Mouse (Mus musculus): ENCODE measurements around the gene Gm20388. TPM values are rescaled to one million over a fixed set of nuclear protein-coding genes. Genes with fewer than 3 reads are reported as not detected.

The Gm20388 gene
- total RNA-seq, 2 experiments from 2014 or later = 18.5 to 23.8 TPM

GRCm38 (mm10) chr8:122761109-122761508, 2850.5 kb downstream of the Gm20388 start:
- no peak for ATAC-seq (replicated peaks; ENCODE audit: poor library complexity, severe bottlenecking)

- peak; percentile 71 for ATAC-seq (replicated peaks; ENCODE audit: poor library complexity, severe bottlenecking)
Observed at GRCm38 (mm10) chr8:122762731-122763266, 2852.2 kb downstream of the Gm20388 start.

DNA sequence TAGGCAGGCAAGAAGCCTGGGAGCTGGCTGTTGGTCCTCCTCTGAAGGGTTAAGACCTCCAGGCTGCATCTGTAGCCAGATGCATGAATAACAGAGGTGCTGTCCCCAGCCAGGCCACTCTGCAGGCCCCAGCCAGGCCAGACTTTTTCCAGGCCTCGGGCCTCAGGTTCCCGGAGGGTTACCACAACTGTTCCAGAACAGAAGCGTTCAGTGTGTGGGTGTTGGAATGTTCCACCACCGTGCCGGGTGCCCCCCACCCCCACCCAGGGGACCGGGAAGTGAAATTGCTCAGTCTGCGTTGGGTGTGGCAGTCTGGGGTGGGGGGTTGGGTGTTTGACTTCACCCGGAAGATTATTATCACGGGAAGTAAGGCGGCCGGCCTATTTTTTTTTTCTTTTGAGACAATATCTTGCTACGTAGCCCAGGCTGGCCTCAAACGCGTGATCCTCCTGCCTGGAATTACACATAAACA, 2852.7 kb downstream of the Gm20388 start:
- peak; percentile 18; the same call in 1 of the 2 replicates for ATAC-seq (replicated peaks; ENCODE audit: poor library complexity, severe bottlenecking)

DNA sequence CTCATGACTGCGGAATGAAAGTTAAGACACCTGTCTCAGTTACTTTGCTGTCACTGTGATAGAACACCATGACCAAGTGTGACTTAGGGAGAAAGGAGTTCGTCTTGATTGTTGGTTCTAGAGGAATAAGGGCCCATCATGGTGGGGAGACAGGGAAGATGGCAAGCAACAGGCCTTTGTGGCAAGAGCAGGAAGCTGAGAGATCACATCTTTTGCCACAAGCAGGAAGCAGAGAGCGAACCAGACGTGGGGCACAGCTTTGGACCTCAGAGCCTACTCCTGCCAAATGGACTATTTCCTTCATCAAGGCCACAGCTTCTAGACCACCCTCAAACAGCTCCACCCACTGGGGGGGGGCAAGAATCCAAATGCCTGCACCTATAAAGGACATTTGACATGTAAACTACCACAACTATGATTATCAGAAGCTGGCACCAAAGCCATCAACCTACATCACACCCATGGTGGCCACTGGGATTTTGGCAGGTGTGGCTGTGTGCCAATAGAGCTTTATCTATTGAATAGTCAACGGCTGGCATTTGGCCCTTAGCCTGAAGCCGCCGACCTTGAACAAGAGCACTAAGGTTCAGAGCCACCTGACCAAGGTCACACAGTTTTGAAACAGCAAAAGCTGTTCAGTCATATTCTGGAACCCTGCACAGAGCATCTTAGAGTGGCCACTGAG, 2854.3 kb downstream of the Gm20388 start:
- ATAC-seq (replicated peaks; ENCODE audit: poor library complexity, severe bottlenecking) = 0 out of 2 replicates have a peak, but pooled peaks have one; percentile 14

GRCm38 (mm10) chr8:122766189-122766588, 2855.5 kb downstream of the Gm20388 start:
- ATAC-seq (replicated peaks; ENCODE audit: poor library complexity, severe bottlenecking) = no peak

DNA sequence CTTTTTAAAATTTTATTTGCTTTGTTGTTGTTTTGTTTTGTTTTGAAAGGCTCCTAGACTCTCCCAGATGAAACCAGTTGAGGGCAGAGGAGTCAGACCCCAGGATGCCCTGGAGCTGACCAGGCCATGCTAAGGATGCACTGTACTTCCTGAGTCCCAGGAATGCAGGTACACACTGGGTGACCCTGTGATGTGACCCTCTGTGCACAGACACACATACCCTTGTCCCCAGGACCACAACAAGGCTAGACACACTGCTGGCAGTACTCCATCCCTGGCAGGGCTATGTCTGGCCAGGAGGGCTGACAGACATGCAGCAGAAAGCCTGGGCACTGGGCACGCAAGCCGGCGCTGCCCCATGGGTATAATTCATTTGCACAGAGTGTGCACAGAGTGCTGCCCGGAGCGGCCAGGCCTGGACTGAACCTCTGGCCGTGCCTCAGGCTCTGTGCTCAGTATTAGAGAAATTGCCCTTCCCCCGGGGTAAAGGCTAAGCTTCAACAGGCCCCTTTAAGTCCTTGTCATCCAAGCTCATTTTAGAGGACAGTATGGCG, 2856.1 kb downstream of the Gm20388 start:
- ATAC-seq (replicated peaks; ENCODE audit: poor library complexity, severe bottlenecking) = no peak

GRCm38 (mm10) chr8:122767229-122767628, 2856.6 kb downstream of the Gm20388 start:
- peak; percentile 30; the same call in 1 of the 2 replicates for ATAC-seq (replicated peaks; ENCODE audit: poor library complexity, severe bottlenecking)

GRCm38 (mm10) chr8:122769251-122770058, 2858.8 kb downstream of the Gm20388 start:
- no peak for ATAC-seq (replicated peaks; ENCODE audit: poor library complexity, severe bottlenecking)

GRCm38 (mm10) chr8:122772431-122773060, 2861.9 kb downstream of the Gm20388 start:
- no peak for ATAC-seq (replicated peaks; ENCODE audit: poor library complexity, severe bottlenecking)

- peak; percentile 80 for ATAC-seq (replicated peaks; ENCODE audit: poor library complexity, severe bottlenecking)
Observed at GRCm38 (mm10) chr8:122775285-122776155, 2864.9 kb downstream of the Gm20388 start, which contains the start of gene Acsf3. TSS of gene Acsf3 (plus strand) at chr8:122775486.

GRCm38 (mm10) chr8:122777701-122778100, 2867.1 kb downstream of the Gm20388 start:
- ATAC-seq (replicated peaks; ENCODE audit: poor library complexity, severe bottlenecking) = no peak

DNA sequence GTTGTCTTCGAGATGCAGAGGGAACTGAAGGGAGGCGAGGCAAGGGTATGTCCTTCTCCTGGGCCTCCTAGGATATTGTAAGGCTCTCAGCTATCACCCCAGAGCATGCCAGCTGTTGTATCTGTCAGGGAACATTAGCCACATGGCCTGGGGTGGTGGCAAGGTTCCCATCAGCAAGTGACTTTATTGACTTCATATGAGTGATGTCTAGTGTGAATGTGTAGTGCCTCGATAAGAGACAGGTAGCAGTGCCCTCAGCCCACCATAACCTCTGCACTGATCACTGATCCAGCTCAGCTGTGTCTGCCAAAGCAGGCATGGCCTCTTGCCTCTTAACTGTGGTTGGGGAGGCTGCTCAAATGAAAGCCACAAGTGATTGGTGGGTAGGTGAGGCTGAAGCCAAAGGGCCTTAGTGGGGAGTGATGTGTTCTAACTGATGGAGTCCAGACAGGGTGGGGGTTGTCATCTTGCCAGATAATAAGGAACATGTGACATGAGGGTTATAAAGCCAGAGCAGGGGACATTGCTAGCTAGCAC, 2868.1 kb downstream of the Gm20388 start:
- ATAC-seq (replicated peaks; ENCODE audit: poor library complexity, severe bottlenecking) = no peak

DNA sequence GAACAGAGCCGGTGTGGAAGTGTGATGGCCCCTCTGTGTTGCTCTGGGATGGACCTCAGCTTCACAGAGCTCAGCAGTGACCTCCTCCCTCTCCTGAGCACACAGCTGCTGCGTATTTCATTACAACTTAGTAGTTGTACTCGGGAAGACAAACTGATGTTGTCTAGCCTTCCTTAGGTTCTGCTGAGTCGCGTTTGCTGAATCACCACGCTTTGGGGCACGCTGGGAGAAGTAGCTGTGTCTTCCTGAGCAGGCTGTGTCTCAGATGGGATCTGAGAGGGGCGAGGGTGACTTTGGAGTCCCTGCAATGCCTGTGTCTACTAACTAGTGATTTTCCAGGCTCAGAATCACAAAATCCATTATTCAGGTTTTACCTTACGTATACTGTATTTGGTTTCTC, 2868.6 kb downstream of the Gm20388 start:
- ATAC-seq (replicated peaks; ENCODE audit: poor library complexity, severe bottlenecking) = no peak

DNA sequence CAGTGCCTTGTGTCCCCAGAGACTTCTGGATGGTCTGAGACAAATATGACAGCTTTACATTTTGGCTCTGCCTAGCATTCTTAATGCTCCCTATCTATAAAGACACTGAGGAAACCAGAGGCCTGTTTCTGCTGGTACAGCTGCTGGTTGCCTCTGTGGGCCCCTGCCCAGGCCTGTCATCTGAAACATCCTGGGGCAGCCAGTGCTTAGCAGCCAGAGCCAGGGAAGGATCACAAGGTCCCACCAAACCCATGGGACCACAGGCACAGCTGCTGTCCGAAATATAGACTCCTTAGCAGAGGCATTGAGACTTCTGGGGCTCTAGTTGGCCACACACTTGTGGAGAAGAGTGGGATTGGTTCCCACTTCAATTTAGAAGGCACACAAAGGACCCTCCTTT, 2874.1 kb downstream of the Gm20388 start:
- ATAC-seq (replicated peaks; ENCODE audit: poor library complexity, severe bottlenecking) = no peak

GRCm38 (mm10) chr8:122789796-122790195, 2879.2 kb downstream of the Gm20388 start:
- ATAC-seq (replicated peaks; ENCODE audit: poor library complexity, severe bottlenecking) = no peak

DNA sequence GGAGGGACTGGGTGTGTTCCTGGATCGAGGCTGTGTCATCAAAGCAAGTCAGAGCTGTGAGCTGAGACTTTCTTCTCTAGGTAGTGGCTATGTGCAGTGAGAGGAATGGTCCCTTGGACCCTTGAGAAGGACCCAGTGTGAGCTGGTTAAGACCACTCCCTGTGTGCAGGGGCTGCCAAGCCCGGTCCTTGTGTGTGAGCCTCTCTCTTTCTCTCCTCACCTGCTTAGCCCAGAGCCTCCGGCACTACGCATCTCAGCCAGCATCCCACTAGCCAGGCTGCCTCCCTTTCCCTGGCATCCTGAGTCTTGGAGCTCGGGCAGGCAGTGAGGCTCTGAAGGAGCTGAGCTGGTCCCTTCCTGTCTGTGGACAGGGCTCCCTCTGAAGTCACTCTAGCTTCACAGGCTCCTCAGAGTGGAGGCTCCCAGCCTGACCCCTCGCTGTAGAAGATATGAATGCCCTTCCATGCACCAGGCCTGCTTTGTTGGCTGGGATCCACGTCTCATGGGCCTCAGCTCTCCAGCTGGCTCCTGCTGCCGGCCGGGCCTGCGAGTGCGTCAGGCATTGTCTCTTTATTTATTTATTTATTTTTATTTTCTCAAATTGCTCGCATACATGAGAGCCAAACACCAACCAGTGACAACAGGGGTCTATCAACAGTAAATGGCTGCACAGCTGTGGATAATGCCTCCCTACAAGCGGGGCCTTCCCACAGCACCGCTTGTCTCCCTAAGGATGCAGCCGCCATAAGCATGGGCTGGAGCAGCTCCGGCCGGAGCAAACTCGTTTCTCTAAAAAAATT, 2882.9 kb downstream of the Gm20388 start:
- ATAC-seq (replicated peaks; ENCODE audit: poor library complexity, severe bottlenecking) = no peak

DNA sequence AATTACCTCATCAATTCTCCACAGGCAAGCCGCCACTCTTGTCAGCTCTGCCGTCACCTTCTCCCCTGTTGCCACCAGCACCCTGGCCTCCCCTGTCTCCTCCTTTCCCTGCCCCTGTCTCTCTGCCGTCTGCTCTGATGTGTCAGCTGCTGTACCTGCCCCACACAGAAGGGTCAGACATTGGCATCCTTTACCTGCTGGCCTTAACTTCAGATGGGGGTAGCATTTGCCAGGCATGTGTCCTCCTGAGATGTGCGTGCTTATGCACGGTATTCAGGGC, 2883.5 kb downstream of the Gm20388 start:
- no peak for ATAC-seq (replicated peaks; ENCODE audit: poor library complexity, severe bottlenecking)

DNA sequence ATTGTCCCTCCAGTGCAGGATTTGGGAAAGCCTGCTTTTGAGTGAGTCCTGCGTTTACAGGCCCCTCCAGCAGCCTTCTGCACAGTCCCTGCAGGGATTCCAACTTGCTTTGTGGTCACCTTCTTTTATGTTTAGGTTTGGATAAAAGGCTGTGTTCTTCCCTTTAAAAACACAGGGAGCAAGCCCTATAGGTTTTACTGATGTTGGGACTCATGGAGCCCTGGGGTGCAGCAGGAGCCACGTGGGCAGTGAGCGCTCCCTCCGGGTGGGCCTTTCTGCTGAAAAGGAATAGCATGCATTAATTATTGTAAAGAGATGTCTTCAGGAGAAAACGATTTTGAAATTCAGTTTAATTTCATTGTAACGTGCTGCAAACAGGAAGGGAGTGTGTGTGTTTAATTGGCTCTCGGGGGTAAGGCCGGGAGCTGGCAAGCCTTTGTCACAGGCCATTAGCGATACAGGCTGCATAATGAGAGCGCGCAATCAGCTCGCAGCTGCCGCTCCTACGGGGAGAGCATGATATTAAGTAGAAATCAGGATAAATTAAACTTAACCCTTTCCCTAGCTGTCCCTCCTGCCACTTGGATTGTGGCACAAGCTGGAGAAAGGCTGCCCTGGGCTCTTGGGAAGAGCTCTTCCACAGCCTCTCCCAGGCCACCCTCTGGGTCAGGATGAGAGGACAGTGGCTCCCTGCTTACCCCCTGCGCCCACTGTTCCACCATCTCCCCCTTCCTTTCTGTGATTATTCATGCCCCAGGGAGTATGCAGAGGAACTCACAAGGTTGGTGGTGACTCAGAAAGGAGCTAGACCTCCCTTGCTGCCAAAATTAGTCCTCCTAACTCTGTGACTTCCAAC, 2893.5 kb downstream of the Gm20388 start:
- no peak for ATAC-seq (replicated peaks; ENCODE audit: poor library complexity, severe bottlenecking)
